Mouse (Mus musculus): ENCODE measurements at regions not wholly inside any gene's neighbourhood (a gene's known extent, or its start where the extent isn't known, plus 50 kb on each side); places are given as distances from the start of the nearest gene placed in this dataset.
"Not testable (repeated sequence)": the region's sequence is repeated elsewhere in the genome, so short reads cannot be mapped to it uniquely, and the experiment has no call there.

DNA sequence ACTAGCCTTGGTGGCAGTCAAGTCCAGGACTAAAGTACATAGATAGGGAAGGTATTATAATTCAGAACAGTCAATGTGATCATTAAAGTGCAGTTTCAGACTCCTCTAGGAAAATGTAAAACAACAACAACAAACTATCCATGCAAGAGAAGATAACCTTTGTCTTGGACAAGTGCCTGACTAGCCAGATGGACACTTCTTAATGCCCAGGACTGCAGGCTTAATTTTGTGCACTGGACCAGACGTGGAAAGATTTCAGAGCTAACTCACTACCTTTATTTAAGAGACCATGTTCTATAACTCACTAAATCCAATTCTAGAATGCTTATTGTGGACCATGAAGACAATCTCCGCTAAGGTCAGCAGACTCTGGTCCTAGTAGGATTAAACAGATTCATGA, 215.6 kb upstream of the Stxbp5 start:
- DNase-seq (ENCODE audit: low read depth, low spot score) = no peak

DNA sequence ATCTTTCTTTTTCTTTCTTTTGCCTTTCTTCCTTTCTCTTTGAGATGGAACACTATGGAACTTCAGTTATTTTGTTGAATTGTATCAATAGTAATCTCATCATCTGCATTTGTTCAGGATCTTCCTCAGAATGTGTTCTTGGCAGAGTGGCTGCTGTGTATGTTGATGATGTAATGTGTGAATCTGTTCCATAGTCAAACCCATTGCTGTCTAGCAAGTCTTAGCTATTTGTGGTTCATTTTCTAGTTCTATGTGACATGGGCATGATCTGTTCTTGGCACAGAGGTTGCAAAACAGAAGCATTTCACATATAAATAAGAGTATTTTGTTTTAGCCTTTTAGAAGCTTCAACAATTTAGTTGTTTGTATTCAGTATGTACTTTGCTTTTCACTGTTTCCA, 212.4 kb upstream of the Stxbp5 start:
- no peak for DNase-seq (ENCODE audit: low read depth, low spot score)

- DNase-seq (ENCODE audit: low read depth, low spot score) = peak; percentile 54
These were observed 210.2 kb upstream of the Stxbp5 start for GRCm38 (mm10) chr10:10111055-10111454.

DNA sequence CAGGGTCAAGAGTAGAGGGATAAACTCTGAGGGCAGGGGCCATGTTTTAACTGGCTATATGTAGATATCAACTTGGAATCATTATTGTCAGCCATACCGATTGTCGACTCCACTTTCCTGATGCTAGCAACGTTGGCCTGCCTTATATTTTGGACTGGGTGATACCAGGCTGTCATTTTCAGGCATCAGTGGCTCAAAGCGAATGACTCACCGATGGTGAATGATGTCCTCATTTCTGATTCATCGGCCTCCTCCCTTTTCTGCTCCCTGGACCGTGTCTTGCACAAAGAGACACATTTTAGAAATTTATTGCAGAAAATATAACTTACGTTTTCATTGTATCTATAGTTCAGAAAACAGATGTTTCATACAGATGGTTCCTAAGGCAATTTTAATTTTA, 209.0 kb upstream of the Stxbp5 start:
- no peak for DNase-seq (ENCODE audit: low read depth, low spot score)

GRCm38 (mm10) chr10:10107123-10107525, 206.2 kb upstream of the Stxbp5 start:
- peak; percentile 89 for DNase-seq (ENCODE audit: low read depth, low spot score)

- DNase-seq (ENCODE audit: low read depth, low spot score) = no peak
These were observed 205.8 kb upstream of the Stxbp5 start for GRCm38 (mm10) chr10:10106646-10107045.

DNA sequence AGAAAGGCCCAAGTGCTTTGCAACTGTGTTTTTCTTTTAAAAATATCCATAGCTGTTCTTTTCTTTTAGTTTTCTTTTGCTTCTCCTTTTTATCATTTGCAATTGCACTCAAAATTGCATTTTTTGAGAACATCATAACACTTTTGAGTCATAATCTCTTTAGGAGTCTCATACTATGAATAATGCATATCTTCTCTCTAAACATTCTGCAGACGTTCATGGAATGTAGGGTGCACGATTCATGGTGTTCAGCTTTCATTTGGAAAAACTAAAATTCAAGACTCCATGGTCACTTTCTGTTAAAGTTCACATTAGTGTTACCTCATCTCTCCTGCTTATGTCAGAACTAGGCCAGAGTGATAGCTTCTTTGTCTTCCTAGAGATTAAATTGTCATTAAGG, 200.8 kb upstream of the Stxbp5 start:
- no peak for DNase-seq (ENCODE audit: low read depth, low spot score)

DNA sequence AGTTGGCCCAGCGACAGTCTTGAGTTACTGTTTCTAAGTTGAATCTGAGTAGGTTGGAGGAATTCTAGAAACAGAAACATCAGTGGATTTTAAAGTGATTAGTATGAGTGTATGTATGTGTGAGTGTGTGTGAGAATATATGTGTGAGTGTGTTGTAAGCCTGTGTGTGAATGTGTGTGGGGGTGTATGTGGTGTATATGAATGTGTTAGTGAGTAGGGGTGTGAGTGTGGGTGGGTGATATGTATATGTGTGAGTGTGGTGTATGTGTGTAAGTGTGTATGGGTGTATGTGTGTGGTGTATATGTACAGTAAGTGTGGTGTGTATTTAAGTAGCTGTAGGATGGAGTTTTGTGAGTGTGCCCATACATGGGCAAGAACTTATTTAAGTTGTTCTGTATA, 197.6 kb upstream of the Stxbp5 start:
- DNase-seq (ENCODE audit: low read depth, low spot score) = no peak

GRCm38 (mm10) chr10:10094113-10094512, 193.2 kb upstream of the Stxbp5 start:
- no peak for DNase-seq (ENCODE audit: low read depth, low spot score)

GRCm38 (mm10) chr10:10093713-10094112, 192.8 kb upstream of the Stxbp5 start:
- DNase-seq (ENCODE audit: low read depth, low spot score) = no peak

DNA sequence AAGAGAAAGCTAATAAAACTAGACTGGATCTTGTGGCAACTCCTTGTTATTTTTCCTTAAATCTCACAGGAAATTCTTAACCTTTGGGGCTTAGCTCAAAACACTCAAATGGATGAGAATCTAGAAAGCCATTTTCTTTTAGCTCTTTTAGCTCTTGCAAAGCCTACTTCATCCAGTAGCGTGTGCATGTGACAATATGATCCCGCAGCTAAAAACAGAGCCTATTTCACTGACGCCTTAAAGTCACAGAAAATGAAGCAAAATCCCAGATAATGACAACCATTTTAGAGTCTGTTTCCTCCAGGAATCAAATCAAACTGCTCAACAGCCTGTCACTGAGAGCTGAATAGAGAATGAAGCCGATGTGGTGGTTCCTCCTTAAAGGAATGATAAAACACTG, 185.1 kb upstream of the Stxbp5 start:
- no peak for DNase-seq (ENCODE audit: low read depth, low spot score)

DNA sequence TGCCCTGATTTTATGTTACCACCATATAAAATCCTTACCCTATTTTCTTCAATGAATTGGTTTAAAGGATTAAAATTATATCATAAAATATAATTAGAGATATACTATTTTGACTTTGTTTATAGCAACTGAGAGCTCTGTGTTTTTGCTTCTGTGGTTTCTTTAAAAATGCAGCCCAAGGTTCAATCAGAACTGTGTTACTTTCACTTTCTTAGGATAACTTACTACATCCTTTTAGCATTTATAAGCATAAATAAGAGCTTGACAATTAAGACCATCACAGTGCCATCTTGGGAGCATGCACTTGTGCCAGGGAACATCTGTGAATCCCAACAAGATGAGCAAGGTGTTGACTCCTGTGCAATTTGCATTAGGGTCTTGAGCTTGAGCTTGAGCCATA, 169.3 kb upstream of the Stxbp5 start:
- DNase-seq (ENCODE audit: low read depth, low spot score) = no peak

DNA sequence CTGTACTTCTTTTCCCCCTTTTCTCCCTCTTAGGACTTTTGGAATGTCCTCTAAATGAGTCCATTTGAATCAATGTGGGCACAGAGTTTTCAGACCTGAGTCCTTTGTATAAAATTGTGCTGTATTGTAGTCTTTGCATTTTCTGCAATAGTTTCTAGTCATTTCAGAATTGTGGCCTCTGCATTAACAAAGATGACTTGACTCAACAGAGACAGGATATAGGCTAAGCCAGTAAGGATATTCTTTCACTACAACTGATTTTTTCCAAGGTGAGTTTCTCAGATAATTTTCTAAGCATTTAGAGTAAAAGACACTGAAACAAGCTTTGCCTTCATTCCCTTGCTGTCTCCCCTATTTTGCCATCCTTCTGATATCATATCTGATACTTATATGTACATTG, 168.8 kb upstream of the Stxbp5 start:
- DNase-seq (ENCODE audit: low read depth, low spot score) = not testable (repeated sequence)

- no peak for DNase-seq (ENCODE audit: low read depth, low spot score)
These were observed 145.9 kb upstream of the Stxbp5 start for GRCm38 (mm10) chr10:10046753-10047152.

DNA sequence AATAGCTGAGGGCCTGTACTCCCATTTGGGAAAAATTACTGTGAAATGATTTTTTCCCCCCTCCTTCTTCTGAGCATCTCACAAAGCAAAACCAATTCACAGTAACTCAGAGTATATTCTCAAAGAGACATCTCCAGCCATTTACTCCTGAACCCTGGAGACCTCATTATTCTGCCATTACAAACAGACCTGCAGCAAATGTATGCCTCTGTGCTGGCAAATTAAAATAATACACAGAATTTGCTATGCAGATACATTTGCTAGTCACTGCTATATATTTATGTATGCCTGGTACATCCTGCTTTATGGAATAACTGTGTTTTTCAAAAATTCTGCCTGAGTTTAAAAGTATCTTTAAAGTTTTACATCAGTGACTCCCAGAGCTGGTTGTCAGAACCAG, 145.4 kb upstream of the Stxbp5 start:
- no peak for DNase-seq (ENCODE audit: low read depth, low spot score)

GRCm38 (mm10) chr10:10009244-10009643, 108.4 kb upstream of the Stxbp5 start:
- DNase-seq (ENCODE audit: low read depth, low spot score) = no peak

DNA sequence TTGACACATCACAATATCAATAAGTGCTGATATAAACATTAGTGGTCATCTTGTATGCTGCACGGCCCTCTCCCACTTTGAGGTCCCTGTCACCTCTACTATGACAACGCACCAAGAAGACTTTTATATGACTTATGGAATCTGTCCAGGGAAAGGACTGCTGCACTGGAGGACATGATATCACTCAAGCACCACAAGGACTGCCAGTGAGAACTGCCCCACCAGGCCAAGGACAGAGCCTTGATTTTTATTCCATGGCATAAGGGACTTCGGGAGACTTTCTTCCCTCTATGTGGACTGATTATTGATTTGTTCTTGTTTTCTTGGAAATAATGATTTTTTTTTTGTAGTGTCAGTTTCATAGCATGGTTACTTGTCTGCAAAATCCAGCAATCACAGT, 97.7 kb upstream of the Stxbp5 start:
- DNase-seq (ENCODE audit: low read depth, low spot score) = no peak

GRCm38 (mm10) chr10:9996211-9996610, 95.3 kb upstream of the Stxbp5 start:
- no peak for DNase-seq (ENCODE audit: low read depth, low spot score)

GRCm38 (mm10) chr10:9992798-9993197, 91.9 kb upstream of the Stxbp5 start:
- DNase-seq (ENCODE audit: low read depth, low spot score) = peak; percentile 19

DNA sequence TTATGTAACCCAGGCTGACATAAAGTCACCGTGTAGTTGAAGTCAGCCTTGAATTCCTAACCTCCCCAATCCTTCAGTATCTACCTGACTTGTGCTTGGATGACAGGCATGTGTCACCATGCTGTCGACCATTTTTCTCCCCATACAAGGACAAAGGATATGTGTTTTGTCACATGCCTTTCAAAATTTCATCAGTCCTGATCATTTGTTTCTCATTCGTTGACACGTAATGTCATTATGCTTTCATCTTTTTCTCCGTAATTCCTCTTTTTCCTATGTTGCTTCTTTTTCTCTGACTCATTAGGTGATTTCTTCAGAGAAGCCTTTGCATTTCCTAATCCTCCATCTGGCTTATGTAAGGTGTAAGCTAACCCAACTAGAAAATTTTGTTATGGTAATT, 84.5 kb upstream of the Stxbp5 start:
- DNase-seq (ENCODE audit: low read depth, low spot score) = no peak

DNA sequence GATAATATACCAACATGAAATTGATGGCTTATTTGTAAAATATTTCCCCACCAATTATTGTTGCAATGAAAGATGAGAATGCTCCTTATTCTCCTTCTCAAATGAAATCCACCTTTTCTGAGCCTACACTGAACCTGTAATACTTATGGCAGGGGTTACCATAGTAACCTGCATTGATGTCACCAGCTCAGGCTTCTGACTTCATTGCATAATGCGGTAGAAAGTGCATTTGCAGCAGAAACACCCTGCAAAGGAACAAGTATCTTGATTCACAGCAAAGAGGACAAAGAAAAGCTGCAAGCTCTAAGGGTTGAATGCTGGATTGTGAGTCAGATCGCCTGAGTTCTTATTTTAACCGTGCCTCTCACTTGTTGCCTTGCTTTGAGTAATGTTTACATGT, 75.5 kb upstream of the Stxbp5 start:
- DNase-seq (ENCODE audit: low read depth, low spot score) = peak; percentile 74
